Mouse (Mus musculus): Measurements from ENCODE around the gene Krtap19-2.

DNA sequence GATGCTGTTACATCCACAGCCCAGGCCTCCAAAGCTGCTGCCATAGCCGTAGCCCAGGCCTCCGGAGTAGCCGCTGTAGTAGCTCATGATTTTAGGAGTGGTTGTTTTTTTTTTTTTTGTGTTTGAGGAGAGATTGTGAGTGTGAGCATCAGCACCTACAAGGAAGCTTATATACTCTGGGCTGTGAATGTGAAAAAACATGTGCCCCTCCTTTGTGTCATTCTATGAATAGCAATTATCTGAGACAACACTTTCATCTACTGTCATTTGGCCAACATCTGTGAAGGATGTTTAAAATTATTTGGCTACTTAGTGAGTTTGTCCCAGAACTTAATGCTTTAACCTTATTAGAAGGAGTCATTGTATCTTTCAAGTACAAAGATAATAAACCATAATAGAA is at the start of gene Krtap19-2:
- TF ChIP-seq CTCF (IDR thresholded peaks at IDR 0.05; ENCODE audit: low read depth), result no peak
- TF ChIP-seq EP300 (IDR thresholded peaks at IDR 0.05; ENCODE audit: low read depth), result no peak

All from liver, embryonic 14.5 days (tissue).